Mouse (Mus musculus) liver, embryonic 14.5 days (tissue): ENCODE data around the gene Pnkd. TPM values are rescaled to one million over a fixed set of nuclear protein-coding genes. Genes with fewer than 3 reads are reported as not detected.

Experiments used
- ATAC-seq: fragments of 200-750 bp; cut with Nextera tagmentation; 2 replicates; pipeline ENCODE4 v1.8.0; 2017; ENCODE audit warnings: moderate number of reproducible peaks, mild to moderate bottlenecking, moderate library complexity; ENCODE audit not compliant: insufficient read depth
- DNase-seq, 3 experiments: peaks; one replicate each; pipeline ENCODE4 v3.0.0-alpha.2; 2012 to 2013; ENCODE audit warnings: low read depth in 3 of 3, low spot score in 3 of 3
- H3K27ac ChIP-seq: fragments of 300-500 bp; sonication (generic); 2 replicates; pipeline ENCODE4 v1.5.1; 2014; ENCODE audit warnings: moderate library complexity, mild to moderate bottlenecking, control low read depth, inconsistent platforms
- H3K27me3 ChIP-seq: fragments of 300-500 bp; sonication (generic); 2 replicates; pipeline ENCODE4 v1.6.1; 2014; ENCODE audit warnings: mild to moderate bottlenecking, low read length, moderate library complexity; ENCODE audit not compliant: control insufficient read depth, insufficient read depth
- H3K36me3 ChIP-seq: fragments of 300-500 bp; sonication (generic); replicated peaks from 2 replicates; pipeline ENCODE4 v1.6.1; 2014; ENCODE audit warnings: low read depth; ENCODE audit not compliant: control insufficient read depth, insufficient read depth
- H3K4me1 ChIP-seq, 2 experiments: fragments of 200-500 bp in 1 of 2; fragments of 300-500 bp in 1 of 2; sonication (generic) in 1 of 2; replicated peaks; 2 replicates each; pipeline ENCODE4 v1.6.1; 2012 to 2014; ENCODE audit warnings: antibody characterized with exemption in 1 of 2, inconsistent platforms in 1 of 2, low read length in 1 of 2; ENCODE audit not compliant: control insufficient read depth in 2 of 2, insufficient read depth in 2 of 2
- H3K4me2 ChIP-seq: fragments of 300-500 bp; sonication (generic); 2 replicates; pipeline ENCODE4 v1.6.1; 2014; ENCODE audit warnings: low read depth, mild to moderate bottlenecking, control low read depth, moderate library complexity
- H3K4me3 ChIP-seq, 2 experiments: fragments of 200-500 bp in 1 of 2; fragments of 300-500 bp in 1 of 2; sonication (generic) in 1 of 2; 2 replicates each; pipeline ENCODE4 v1.5.1; 2012 to 2014; ENCODE audit warnings: low read depth in 2 of 2, low read length in 2 of 2, mild to moderate bottlenecking in 2 of 2, control low read depth in 1 of 2, inconsistent platforms in 1 of 2, moderate library complexity in 1 of 2; ENCODE audit not compliant: insufficient read depth in 1 of 2
- H3K9ac ChIP-seq: fragments of 300-500 bp; sonication (generic); replicated peaks from 2 replicates; pipeline ENCODE4 v1.6.1; 2014; ENCODE audit warnings: mild to moderate bottlenecking, control low read depth, moderate library complexity
- H3K9me3 ChIP-seq: fragments of 300-500 bp; sonication (generic); 2 replicates; pipeline ENCODE4 v1.6.1; 2016; ENCODE audit warnings: low read length, mixed read lengths; ENCODE audit not compliant: control insufficient read depth
- CTCF ChIP-seq: IDR thresholded peaks from 2 replicates; pipeline ENCODE4 v1.5.1; 2016; ENCODE audit warnings: antibody characterized with exemption, low read depth, control low read depth
- EP300 ChIP-seq: IDR thresholded peaks from 2 replicates; pipeline ENCODE4 v1.6.1; 2016; ENCODE audit warnings: antibody characterized with exemption, low read depth
- WGBS: fragments of 180-500 bp; shearing (Covaris S2); extraction: QIAGEN DNeasy Blood & Tissue Kit; methylation state at CpG from one replicate; pipeline ENCODE4 v1.1.7; 2014; ENCODE audit not compliant: insufficient replicate concordance; 5-methylcytosine and 5-hydroxymethylcytosine counted together
- polyA plus RNA-seq, 2 experiments: library from polyadenylated mRNA; depleted of rRNA in 1 of 2; stranded (reverse) in 1 of 2; unstranded in 1 of 2; fragments of >200 nt; fragmentation: Nextera tagmentation in 1 of 2; extraction: Ambion mirVana in 1 of 2; gene quantifications; 2 replicates each; pipeline versions ENCODE4 v1.2.1 to v1.2.3; 2012 to 2014

The Pnkd gene
- polyA plus RNA-seq, 2 experiments: 16.8 to 42.1 TPM

- Histone ChIP-seq H3K9ac (no peak overlapping the region), H3K9me3 (no peaks in the 10 kb centered on the region), H3K36me3 (peaks cover 6% of the 10 kb centered on the region), H3K4me2 (no peak overlapping the region), H3K27me3 (no peaks in the 10 kb centered on the region; the same call in 1 of the 2 replicates), H3K4me1 (0 out of 4 replicates have a peak, but pooled peaks cover 0 to 2% of the 10 kb centered on the region in 2 experiments), H3K4me3 (no peak overlapping the region), H3K27ac (no peak overlapping the region)
- TF ChIP-seq EP300: no peak
- TF ChIP-seq CTCF: no peak
- ATAC-seq (no peak), DNase-seq (no peak)
- 50% methylated on average over 6 of the region's 6 CpGs for WGBS
Observed at GRCm38 (mm10) chr1:74277041-74277440, 7.7 kb upstream of the Pnkd start.

GRCm38 (mm10) chr1:74277883-74278537, 6.7 kb upstream of the Pnkd start:
- Histone ChIP-seq H3K4me2 (no peak overlapping the region), H3K27me3 (no peaks in the 10 kb centered on the region; the same call in 1 of the 2 replicates), H3K9ac (no peak overlapping the region), H3K36me3 (peaks cover 6% of the 10 kb centered on the region), H3K9me3 (no peaks in the 10 kb centered on the region), H3K4me3 (no peak overlapping the region), H3K4me1 (0 out of 4 replicates have a peak, but pooled peaks cover 0 to 2% of the 10 kb centered on the region in 2 experiments), H3K27ac (no peak overlapping the region)
- 43% methylated on average over 8 of the region's 8 CpGs for WGBS
- TF ChIP-seq CTCF: no peak
- no peak for TF ChIP-seq EP300
- no peak for DNase-seq
- no peak for ATAC-seq

GRCm38 (mm10) chr1:74278538-74278937, 6.2 kb upstream of the Pnkd start, which contains the start of gene Gpbar1:
TSS of gene Gpbar1 (plus strand) at chr1:74278550.
- WGBS: 81% methylated on average over 10 of the region's 10 CpGs
- Histone ChIP-seq H3K36me3 (peaks cover 6% of the 10 kb centered on the region), H3K4me3 (no peak within 1 kb of the TSS), H3K4me2 (no peak within 1 kb of the TSS), H3K9me3 (no peaks in the 10 kb centered on the region), H3K27ac (no peak within 1 kb of the TSS), H3K9ac (no peak within 1 kb of the TSS), H3K4me1 (peaks cover under 1 to 2% of the 10 kb centered on the region in 2 experiments; a peak in 2 of 4 replicates), H3K27me3 (no peaks in the 10 kb centered on the region; the same call in 1 of the 2 replicates)
- TF ChIP-seq EP300 (no peak), CTCF (no peak)
- ATAC-seq: no peak
- DNase-seq: no peak

DNA sequence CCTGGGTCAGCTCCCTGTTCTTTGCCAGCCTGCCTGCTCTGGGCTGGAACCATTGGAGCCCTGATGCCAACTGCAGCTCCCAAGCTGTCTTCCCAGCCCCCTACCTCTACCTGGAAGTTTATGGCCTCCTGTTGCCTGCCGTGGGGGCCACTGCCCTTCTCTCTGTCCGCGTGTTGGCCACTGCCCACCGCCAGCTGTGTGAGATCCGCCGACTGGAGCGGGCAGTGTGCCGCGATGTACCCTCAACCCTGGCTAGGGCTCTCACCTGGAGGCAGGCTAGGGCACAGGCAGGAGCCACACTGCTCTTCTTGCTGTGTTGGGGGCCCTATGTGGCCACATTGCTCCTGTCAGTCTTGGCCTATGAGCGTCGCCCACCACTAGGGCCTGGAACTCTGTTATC, 5.7 kb upstream of the Pnkd start:
- Histone ChIP-seq H3K27ac (no peak overlapping the region), H3K9me3 (no peaks in the 10 kb centered on the region), H3K4me3 (no peak overlapping the region), H3K9ac (no peak overlapping the region), H3K4me1 (peaks cover 5 to 6% of the 10 kb centered on the region in 2 experiments; a peak in 3 of 4 replicates), H3K36me3 (peaks cover 6% of the 10 kb centered on the region), H3K27me3 (no peaks in the 10 kb centered on the region; the same call in 1 of the 2 replicates), H3K4me2 (no peak overlapping the region)
- TF ChIP-seq CTCF (no peak), EP300 (no peak)
- WGBS: 78% methylated on average over 11 of the region's 11 CpGs
- no peak for DNase-seq
- ATAC-seq: no peak

GRCm38 (mm10) chr1:74280591-74281325, 4.0 kb upstream of the Pnkd start:
- Histone ChIP-seq H3K4me3 (no peak overlapping the region), H3K4me2 (no peak overlapping the region), H3K27ac (no peak overlapping the region), H3K4me1 (peaks cover 7 to 8% of the 10 kb centered on the region in 2 experiments; a peak in 3 of 4 replicates), H3K9ac (no peak overlapping the region), H3K9me3 (no peaks in the 10 kb centered on the region), H3K36me3 (peaks cover 6% of the 10 kb centered on the region), H3K27me3 (no peaks in the 10 kb centered on the region)
- DNase-seq: no peak
- 81% methylated on average over 14 of the region's 14 CpGs for WGBS
- no peak for TF ChIP-seq CTCF
- no peak for TF ChIP-seq EP300
- ATAC-seq: no peak
